Mouse (Mus musculus) olfactory bulb, adult 2 months (tissue): Measurements from ENCODE around the gene Fryl. TPM values are rescaled to one million over a fixed set of nuclear protein-coding genes. Genes with fewer than 3 reads are reported as not detected.

Experiments
- H3K27ac ChIP-seq: fragments of 200-500 bp; 2 replicates; pipeline ENCODE4 v1.5.1; 2012; ENCODE audit warnings: low read depth, low read length; ENCODE audit not compliant: insufficient read depth
- H3K4me1 ChIP-seq: fragments of 200-500 bp; 2 replicates; pipeline ENCODE4 v1.6.1; 2012; ENCODE audit warnings: low read length; ENCODE audit not compliant: control insufficient read depth, insufficient read depth
- H3K4me3 ChIP-seq: fragments of 200-500 bp; 2 replicates; pipeline ENCODE4 v1.5.1; 2012; ENCODE audit warnings: mild to moderate bottlenecking, low read depth, low read length, moderate library complexity; ENCODE audit not compliant: insufficient read depth
- CTCF ChIP-seq: fragments of 200-500 bp; IDR thresholded peaks from 2 replicates; pipeline ENCODE4 v1.5.1; 2012; ENCODE audit warnings: low read depth, mild to moderate bottlenecking, low read length, moderate library complexity; ENCODE audit not compliant: insufficient read depth
- POLR2A ChIP-seq: fragments of 200-500 bp; IDR thresholded peaks from 2 replicates; pipeline ENCODE4 v1.6.1; 2012; ENCODE audit warnings: mild to moderate bottlenecking, low read depth, low read length, moderate library complexity; ENCODE audit not compliant: insufficient read depth
- WGBS: fragments of 180-500 bp; shearing (Covaris S2); methylation state at CpG from one replicate; pipeline ENCODE4 v1.1.7; 2018; 5-methylcytosine and 5-hydroxymethylcytosine counted together
- polyA plus RNA-seq: library from polyadenylated mRNA; stranded (reverse); fragments of >200 nt; gene quantifications from 2 replicates; pipeline ENCODE4 v1.2.4, GENCODE M21; 2012; ENCODE audit warnings: low replicate concordance; ENCODE audit not compliant: missing spikeins, insufficient read depth, insufficient read length

The Fryl gene
- polyA plus RNA-seq, 1 experiment = not detected

GRCm38 (mm10) chr5:73286603-73287002 is 30.2 kb upstream of the Fryl start:
- no peak for TF ChIP-seq POLR2A
- TF ChIP-seq CTCF = no peak
- no peaks in the 10 kb centered on the region for H3K4me1 ChIP-seq
- H3K4me3 ChIP-seq = no peak overlapping the region
- no peak overlapping the region for H3K27ac ChIP-seq
- 81% methylated on average over 5 of the region's 5 CpGs for WGBS

GRCm38 (mm10) chr5:73285470-73285978 is 29.1 kb upstream of the Fryl start:
- H3K4me3 ChIP-seq = no peak overlapping the region
- 58% methylated on average over 3 of the region's 3 CpGs for WGBS
- H3K4me1 ChIP-seq = no peaks in the 10 kb centered on the region
- TF ChIP-seq CTCF = no peak
- no peak for TF ChIP-seq POLR2A
- no peak overlapping the region for H3K27ac ChIP-seq

GRCm38 (mm10) chr5:73284046-73284445 is 27.6 kb upstream of the Fryl start:
- peaks cover 3% of the 10 kb centered on the region; the same call in 1 of the 2 replicates for H3K4me1 ChIP-seq
- no peak overlapping the region for H3K4me3 ChIP-seq
- no peak for TF ChIP-seq CTCF
- no peak for TF ChIP-seq POLR2A
- no peak overlapping the region for H3K27ac ChIP-seq

- TF ChIP-seq POLR2A = no peak
- WGBS = 59% methylated on average over 4 of the region's 4 CpGs
- H3K27ac ChIP-seq = no peak overlapping the region
- no peak overlapping the region for H3K4me3 ChIP-seq
- H3K4me1 ChIP-seq = peaks cover 3% of the 10 kb centered on the region; the same call in 1 of the 2 replicates
Measured at GRCm38 (mm10) chr5:73280567-73280850, 24.1 kb upstream of the Fryl start.

GRCm38 (mm10) chr5:73279732-73280566 is 23.5 kb upstream of the Fryl start:
- TF ChIP-seq CTCF = no peak
- no peak for TF ChIP-seq POLR2A
- H3K4me3 ChIP-seq = no peak overlapping the region
- peaks cover 3% of the 10 kb centered on the region; the same call in 1 of the 2 replicates for H3K4me1 ChIP-seq
- WGBS = 39% methylated on average over 4 of the region's 4 CpGs
- H3K27ac ChIP-seq = no peak overlapping the region

GRCm38 (mm10) chr5:73279190-73279589 is 22.8 kb upstream of the Fryl start:
- no peak overlapping the region for H3K27ac ChIP-seq
- peaks cover 3% of the 10 kb centered on the region; the same call in 1 of the 2 replicates for H3K4me1 ChIP-seq
- no peak for TF ChIP-seq POLR2A
- H3K4me3 ChIP-seq = no peak overlapping the region
- whole genome bisulfite sequencing = 43% methylated on average over 10 of the region's 10 CpGs

- TF ChIP-seq CTCF (no peak), POLR2A (no peak)
- 78% methylated on average over 2 of the region's 2 CpGs for WGBS
- no peak overlapping the region for H3K4me3 ChIP-seq
- no peak overlapping the region for H3K27ac ChIP-seq
- H3K4me1 ChIP-seq = peaks cover 3% of the 10 kb centered on the region; the same call in 1 of the 2 replicates
Measured at GRCm38 (mm10) chr5:73274941-73275340, 18.5 kb upstream of the Fryl start.

- Histone ChIP-seq H3K4me3 (no peak overlapping the region), H3K4me1 (peaks cover 3% of the 10 kb centered on the region), H3K27ac (no peak overlapping the region)
- TF ChIP-seq CTCF (no peak), POLR2A (no peak)
- WGBS = 80% methylated on average over 4 of the region's 4 CpGs
Measured at GRCm38 (mm10) chr5:73273171-73273570, 16.8 kb upstream of the Fryl start.

- no peak for TF ChIP-seq CTCF
- no peak for TF ChIP-seq POLR2A
- Histone ChIP-seq H3K4me3 (no peak overlapping the region), H3K4me1 (peaks cover 3% of the 10 kb centered on the region), H3K27ac (peak overlapping the region; percentile 73; the same call in 1 of the 2 replicates)
- 29% methylated on average over 6 of the region's 6 CpGs for WGBS
Measured at GRCm38 (mm10) chr5:73270612-73271011, 14.2 kb upstream of the Fryl start.
